Mouse (Mus musculus): ENCODE results near the gene Rsad2. TPM values are rescaled to one million over a fixed set of nuclear protein-coding genes. Genes with fewer than 3 reads are reported as not detected.
"Not testable (repeated sequence)": the region's sequence is repeated elsewhere in the genome, so short reads cannot be mapped to it uniquely, and the experiment has no call there.

Gene Rsad2
- polyA plus RNA-seq (2012; fragmentation: generic; extraction: Trizol), result not detected
- long read RNA-seq, experiment 1, partial matches to known transcripts, result 0 of 1 reads
- long read RNA-seq, experiment 1, other reads (novel, unspliced or antisense), result 0 of 1 reads
- long read RNA-seq, experiment 2, result 0 reads

GRCm38 (mm10) chr12:26456028-26456698 is at the start of gene Rsad2:
Gene Rsad2 (minus strand): TSS chr12:26456452.
- H3K79me3 ChIP-seq (ENCODE audit: low read depth), result no peaks in the 10 kb centered on the region

DNA sequence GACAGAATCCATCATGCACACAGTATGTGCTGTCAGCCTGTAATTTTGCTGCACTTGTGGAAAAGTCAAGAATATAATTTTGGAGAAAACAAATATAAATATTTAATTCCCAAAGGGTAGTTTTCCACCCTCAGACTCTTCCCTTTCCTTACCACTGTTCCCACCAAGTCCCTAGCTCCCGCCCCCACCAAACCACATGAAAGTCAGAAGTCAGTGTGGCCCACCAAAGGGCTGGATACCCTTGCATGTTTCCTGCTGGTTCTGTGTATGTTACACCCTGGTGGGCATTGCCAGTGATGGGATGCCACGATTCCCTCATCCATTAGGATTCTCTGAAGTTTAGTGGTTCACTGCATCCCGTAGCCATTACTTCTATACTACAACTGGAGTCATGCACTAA is 44.8 kb upstream of the Rsad2 start:
- no peak for TF ChIP-seq CEBPB (IDR thresholded peaks at IDR 0.05; ENCODE audit: low read depth)
- TF ChIP-seq MYOG (IDR thresholded peaks at IDR 0.05; ENCODE audit: control insufficient read depth, extremely low read depth, insufficient read length), result no peak
- no peak for TF ChIP-seq USF1 (IDR thresholded peaks at IDR 0.05; ENCODE audit: low read depth)
- TF ChIP-seq CTCF (IDR thresholded peaks at IDR 0.05; ENCODE audit: control insufficient read depth, insufficient read depth, insufficient read length), result no peak
- no peak for TF ChIP-seq MYOD1 (IDR thresholded peaks at IDR 0.05; ENCODE audit: control insufficient read depth, insufficient read length, low read depth)
- TF ChIP-seq MAX (IDR thresholded peaks at IDR 0.05), result no peak
- TF ChIP-seq FOSL1 (IDR thresholded peaks at IDR 0.05; ENCODE audit: insufficient read depth, low read length, poor library complexity, severe bottlenecking), result no peak
- Histone ChIP-seq H3ac (ENCODE audit: control insufficient read depth, insufficient read length, low read depth) (no peak overlapping the region), H3K79me2 (ENCODE audit: control insufficient read depth, insufficient read depth) (no peaks in the 10 kb centered on the region), H3K27me3 (ENCODE audit: control insufficient read depth, insufficient read depth, insufficient read length) (no peaks in the 10 kb centered on the region), H3K4me3 (ENCODE audit: insufficient read depth, poor library complexity, severe bottlenecking) (no peak overlapping the region), H3K36me3 (ENCODE audit: control insufficient read depth, insufficient read depth) (no peaks in the 10 kb centered on the region), H3K79me3 (ENCODE audit: low read depth) (no peaks in the 10 kb centered on the region)

More at GRCm38 (mm10) chr12:26456028-26456698, at the start of gene Rsad2:
- no peaks in the 10 kb centered on the region for H3K36me3 ChIP-seq (ENCODE audit: control insufficient read depth, insufficient read depth)
- no peaks in the 10 kb centered on the region for H3K27me3 ChIP-seq (ENCODE audit: control insufficient read depth, insufficient read depth, insufficient read length)
- H3K4me3 ChIP-seq (ENCODE audit: insufficient read depth, poor library complexity, severe bottlenecking), result no peak within 1 kb of the TSS
- H3ac ChIP-seq (ENCODE audit: control insufficient read depth, insufficient read length, low read depth), result no peak within 1 kb of the TSS
- H3K79me2 ChIP-seq (ENCODE audit: control insufficient read depth, insufficient read depth), result no peaks in the 10 kb centered on the region
- no peak for TF ChIP-seq MYOG (IDR thresholded peaks at IDR 0.05; ENCODE audit: control insufficient read depth, extremely low read depth, insufficient read length)
- TF ChIP-seq MYOD1 (IDR thresholded peaks at IDR 0.05; ENCODE audit: control insufficient read depth, insufficient read length, low read depth), result peak; percentile 57
- TF ChIP-seq MAX (IDR thresholded peaks at IDR 0.05), result no peak

DNA sequence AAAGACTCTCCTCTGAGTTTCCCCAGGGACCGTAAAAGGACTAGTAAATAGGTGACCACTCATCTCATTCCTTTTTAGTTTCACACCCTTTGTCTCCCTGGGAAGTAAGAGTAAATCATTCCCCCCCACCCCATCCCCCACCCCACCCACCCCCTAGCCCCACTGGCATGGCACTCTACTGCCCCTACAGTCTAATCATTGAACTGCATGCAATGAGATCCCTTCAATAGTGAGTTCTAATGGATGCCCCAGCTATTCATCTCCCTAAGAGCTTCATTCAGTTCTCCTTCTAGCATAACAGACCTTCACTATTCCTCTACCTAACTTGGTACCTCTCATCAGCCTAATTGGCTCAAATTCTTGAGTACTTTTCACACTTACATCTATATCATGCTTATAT is 33.7 kb upstream of the Rsad2 start:
- Histone ChIP-seq H3K79me3 (ENCODE audit: low read depth) (no peaks in the 10 kb centered on the region), H3K4me3 (ENCODE audit: insufficient read depth, poor library complexity, severe bottlenecking) (no peak overlapping the region), H3K27me3 (ENCODE audit: control insufficient read depth, insufficient read depth, insufficient read length) (no peaks in the 10 kb centered on the region), H3K36me3 (ENCODE audit: control insufficient read depth, insufficient read depth) (no peaks in the 10 kb centered on the region), H3K79me2 (ENCODE audit: control insufficient read depth, insufficient read depth) (no peaks in the 10 kb centered on the region), H3ac (ENCODE audit: control insufficient read depth, insufficient read length, low read depth) (no peak overlapping the region)
- TF ChIP-seq CEBPB (IDR thresholded peaks at IDR 0.05; ENCODE audit: low read depth) (no peak), MYOG (IDR thresholded peaks at IDR 0.05; ENCODE audit: control insufficient read depth, extremely low read depth, insufficient read length) (no peak)

- no peaks in the 10 kb centered on the region for H3K36me3 ChIP-seq (ENCODE audit: control insufficient read depth, insufficient read depth)
- no peaks in the 10 kb centered on the region for H3K27me3 ChIP-seq (ENCODE audit: control insufficient read depth, insufficient read depth, insufficient read length)
- H3K79me3 ChIP-seq (ENCODE audit: low read depth), result no peaks in the 10 kb centered on the region
- TF ChIP-seq USF1 (IDR thresholded peaks at IDR 0.05; ENCODE audit: low read depth), result no peak
- H3ac ChIP-seq (ENCODE audit: control insufficient read depth, insufficient read length, low read depth), result no peak overlapping the region
- H3K4me3 ChIP-seq (ENCODE audit: insufficient read depth, poor library complexity, severe bottlenecking), result no peak overlapping the region
- H3K79me2 ChIP-seq (ENCODE audit: control insufficient read depth, insufficient read depth), result no peaks in the 10 kb centered on the region
These were observed 32.5 kb upstream of the Rsad2 start for GRCm38 (mm10) chr12:26488617-26489274.

DNA sequence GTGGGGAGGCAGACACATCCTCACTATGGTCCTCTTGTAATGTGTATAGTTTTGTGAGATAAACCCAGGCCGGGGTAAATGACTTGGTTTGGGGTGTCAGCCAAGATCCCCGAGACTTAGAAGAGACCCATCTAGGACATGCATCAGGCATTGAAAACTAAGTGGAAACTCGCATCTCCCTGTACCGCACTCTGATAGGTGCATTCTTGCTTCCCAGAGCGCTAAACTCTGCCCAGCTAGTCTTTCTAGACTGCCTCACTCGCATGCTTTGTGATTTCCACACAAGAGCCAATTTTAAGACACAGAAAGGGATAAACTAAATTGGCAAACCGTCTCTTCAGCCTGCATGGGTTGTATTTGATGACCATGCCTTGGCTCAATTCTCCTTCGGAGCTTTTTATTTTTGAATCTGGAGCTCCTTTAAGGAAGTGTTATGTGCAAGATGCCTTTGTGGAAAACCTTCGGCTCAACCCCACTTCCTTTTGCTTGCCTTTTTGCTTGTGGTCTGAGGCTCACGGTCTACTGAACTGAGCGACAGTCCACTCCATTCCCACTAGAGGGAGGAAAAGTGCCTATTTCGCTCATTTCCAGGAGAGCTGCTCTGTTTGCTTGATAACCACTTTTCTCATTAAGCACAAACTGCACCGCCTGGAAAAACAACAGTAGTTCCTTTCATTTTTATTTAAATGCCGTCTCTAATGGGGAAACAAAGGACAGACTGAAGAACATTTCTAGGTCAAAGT is 31.8 kb upstream of the Rsad2 start:
- H3K36me3 ChIP-seq (ENCODE audit: control insufficient read depth, insufficient read depth), result no peaks in the 10 kb centered on the region
- H3K27me3 ChIP-seq (ENCODE audit: control insufficient read depth, insufficient read depth, insufficient read length), result no peaks in the 10 kb centered on the region
- H3ac ChIP-seq (ENCODE audit: control insufficient read depth, insufficient read length, low read depth), result no peak overlapping the region
- H3K4me3 ChIP-seq (ENCODE audit: insufficient read depth, poor library complexity, severe bottlenecking), result no peak overlapping the region
- no peaks in the 10 kb centered on the region for H3K79me2 ChIP-seq (ENCODE audit: control insufficient read depth, insufficient read depth)
- no peaks in the 10 kb centered on the region for H3K79me3 ChIP-seq (ENCODE audit: low read depth)
- TF ChIP-seq MAX (IDR thresholded peaks at IDR 0.05) (no peak), CTCF (IDR thresholded peaks at IDR 0.05; ENCODE audit: control insufficient read depth, insufficient read depth, insufficient read length) (no peak), MYOG (IDR thresholded peaks at IDR 0.05; ENCODE audit: control insufficient read depth, extremely low read depth, insufficient read length) (no peak)

DNA sequence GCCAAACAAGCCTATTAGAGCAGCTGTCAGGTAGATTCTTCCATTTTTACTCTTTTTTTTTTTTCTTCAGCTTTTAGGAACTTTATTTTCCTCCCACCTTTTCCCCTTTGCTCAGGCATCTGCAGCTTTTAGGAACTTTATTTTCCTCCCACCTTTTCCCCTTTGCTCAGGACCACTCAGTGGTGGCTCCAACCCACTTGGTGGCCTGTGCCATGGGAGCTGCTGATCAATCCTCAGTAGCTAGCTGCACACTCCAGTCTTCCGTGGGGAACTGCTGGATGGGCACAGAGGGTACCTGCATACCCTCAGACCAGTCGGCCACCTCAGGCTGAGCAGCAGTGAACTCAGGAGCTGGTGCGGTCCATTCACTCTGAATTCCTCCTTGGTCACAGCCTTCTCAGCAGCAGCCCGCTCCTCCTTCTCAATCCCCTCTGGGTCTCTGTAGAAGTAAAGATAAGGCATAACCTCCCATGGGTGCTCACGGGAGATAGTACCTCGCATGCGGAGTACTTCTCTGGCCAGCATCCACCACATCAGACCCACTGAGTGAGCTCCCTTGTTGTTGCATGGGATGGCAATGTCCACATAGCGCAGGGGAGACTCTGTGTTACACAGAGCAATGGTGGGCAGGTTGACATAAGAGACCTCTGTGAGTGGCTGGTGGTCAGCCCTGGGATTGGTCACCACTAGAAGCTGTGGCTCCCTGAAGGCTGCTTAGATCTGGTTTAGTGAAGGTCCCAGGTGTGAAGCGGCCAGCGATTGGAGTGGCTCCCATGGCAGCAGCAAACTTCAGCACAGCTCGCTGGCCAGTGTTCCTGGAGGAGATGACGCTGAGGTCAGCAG is 29.7 kb upstream of the Rsad2 start:
- not testable (repeated sequence) for H3ac ChIP-seq (ENCODE audit: control insufficient read depth, insufficient read length, low read depth); H3K36me3 ChIP-seq (ENCODE audit: control insufficient read depth, insufficient read depth); H3K27me3 ChIP-seq (ENCODE audit: control insufficient read depth, insufficient read depth, insufficient read length); H3K79me3 ChIP-seq (ENCODE audit: low read depth); H3K4me3 ChIP-seq (ENCODE audit: insufficient read depth, poor library complexity, severe bottlenecking); H3K79me2 ChIP-seq (ENCODE audit: control insufficient read depth, insufficient read depth)

Data from C2C12 (cell line).